Mouse (Mus musculus) lung, postnatal 0 days (tissue): Measurements from ENCODE around the gene Gm11172. TPM values are rescaled to one million over a fixed set of nuclear protein-coding genes. Genes with fewer than 3 reads are reported as not detected.

Source experiments
- ATAC-seq: fragments of 200-750 bp; cut with Nextera tagmentation; 2 replicates; pipeline ENCODE4 v1.8.0; 2017; ENCODE audit warnings: moderate library complexity
- DNase-seq: peaks from one replicate; pipeline ENCODE4 v3.0.0-alpha.2; 2016; ENCODE audit warnings: low spot score
- H3K27ac ChIP-seq: fragments of 300-500 bp; sonication (generic); 2 replicates; pipeline ENCODE4 v1.5.1; 2014; ENCODE audit warnings: antibody characterized with exemption, mild to moderate bottlenecking, low read length, mixed read lengths
- H3K27me3 ChIP-seq: fragments of 300-500 bp; sonication (generic); replicated peaks from 2 replicates; pipeline ENCODE4 v1.6.1; 2014; ENCODE audit warnings: low read length, mixed read lengths; ENCODE audit not compliant: insufficient read depth
- H3K36me3 ChIP-seq: fragments of 300-500 bp; sonication (generic); 2 replicates; pipeline ENCODE4 v1.6.1; 2014; ENCODE audit warnings: low read length, mixed read lengths; ENCODE audit not compliant: insufficient read depth
- H3K4me1 ChIP-seq: fragments of 300-500 bp; sonication (generic); 2 replicates; pipeline ENCODE4 v1.6.1; 2014; ENCODE audit warnings: antibody characterized with exemption, low read depth, low read length, mixed read lengths; ENCODE audit not compliant: insufficient read depth
- H3K4me2 ChIP-seq: fragments of 300-500 bp; sonication (generic); replicated peaks from 2 replicates; pipeline ENCODE4 v1.6.1; 2014; ENCODE audit warnings: low read depth, mild to moderate bottlenecking, low read length, moderate library complexity, mixed read lengths
- H3K4me3 ChIP-seq: fragments of 300-500 bp; sonication (generic); 2 replicates; pipeline ENCODE4 v1.5.1; 2014; ENCODE audit warnings: low read depth, low read length
- H3K9ac ChIP-seq: fragments of 300-500 bp; sonication (generic); replicated peaks from 2 replicates; pipeline ENCODE4 v1.6.1; 2014; ENCODE audit warnings: low read depth, mild to moderate bottlenecking
- H3K9me3 ChIP-seq: fragments of 300-500 bp; sonication (generic); 2 replicates; pipeline ENCODE4 v1.6.1; 2016; ENCODE audit warnings: low read length, mixed read lengths
- CTCF ChIP-seq: IDR thresholded peaks from 2 replicates; pipeline ENCODE4 v1.5.1; 2016; ENCODE audit warnings: antibody characterized with exemption, mild to moderate bottlenecking
- EP300 ChIP-seq: IDR thresholded peaks from 2 replicates; pipeline ENCODE4 v1.6.1; 2016; ENCODE audit warnings: antibody characterized with exemption, mild to moderate bottlenecking, control low read depth
- WGBS: fragments of 180-500 bp; shearing (Covaris S2); extraction: QIAGEN DNeasy Blood & Tissue Kit; methylation state at CpG from one replicate; pipeline ENCODE4 v1.1.7; 2014; 5-methylcytosine and 5-hydroxymethylcytosine counted together
- polyA plus RNA-seq: library from polyadenylated mRNA; unstranded; fragments of >200 nt; fragmentation: Nextera tagmentation; extraction: Ambion mirVana; gene quantifications from 2 replicates; pipeline ENCODE4 v1.2.1, GENCODE M21; 2015

Gm11172 gene
- polyA plus RNA-seq, 1 experiment from 2014 or later: not detected

DNA sequence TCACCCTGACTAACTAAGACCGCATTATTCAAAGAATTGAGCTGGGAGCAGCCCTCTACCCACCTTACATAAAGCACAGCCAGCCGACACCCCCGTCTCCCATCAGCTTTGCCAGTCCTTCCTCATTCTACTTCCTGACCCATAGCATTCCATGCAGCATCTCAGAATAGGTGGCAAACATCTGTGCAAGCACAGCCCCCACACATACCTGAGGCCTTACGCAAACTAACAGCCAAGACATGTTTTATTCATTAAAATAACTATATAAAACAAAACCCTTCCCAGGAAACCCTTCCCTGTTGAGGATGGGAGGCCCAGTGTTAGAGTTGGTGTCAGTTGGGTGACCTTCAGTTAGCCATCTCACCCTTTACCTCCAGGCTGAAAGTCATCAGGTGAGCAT, 13.1 kb downstream of the Gm11172 start:
- Histone ChIP-seq H3K36me3 (no peaks in the 10 kb centered on the region), H3K4me1 (no peaks in the 10 kb centered on the region), H3K9ac (no peak overlapping the region), H3K27me3 (0 out of 2 replicates have a peak, but pooled peaks cover 4% of the 10 kb centered on the region), H3K9me3 (no peaks in the 10 kb centered on the region), H3K4me2 (no peak overlapping the region), H3K27ac (no peak overlapping the region), H3K4me3 (no peak overlapping the region)
- 77% methylated on average over 4 of the region's 4 CpGs for WGBS
- ATAC-seq (no peak), DNase-seq (no peak)
- TF ChIP-seq EP300 (no peak), CTCF (no peak)

DNA sequence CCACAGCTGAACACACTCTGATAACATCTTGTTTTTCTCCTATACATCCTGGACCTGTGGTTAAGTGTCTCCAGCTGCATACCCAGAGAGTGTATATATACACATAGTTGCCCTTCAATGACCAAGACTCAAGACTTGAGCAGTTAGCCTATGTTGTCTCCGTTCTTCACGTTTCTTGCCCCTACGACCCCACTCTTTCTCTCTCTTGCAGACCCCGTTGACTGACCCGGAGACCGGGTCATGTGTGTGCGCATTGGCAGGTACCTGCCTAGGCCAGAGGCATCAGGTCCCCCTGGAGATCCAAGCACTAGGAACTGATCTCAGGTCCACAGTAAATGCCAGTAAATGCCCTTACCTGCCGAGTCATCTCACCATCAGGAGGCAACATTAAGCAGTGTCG, 14.6 kb downstream of the Gm11172 start:
- Histone ChIP-seq H3K27me3 (0 out of 2 replicates have a peak, but pooled peaks cover 4% of the 10 kb centered on the region), H3K36me3 (no peaks in the 10 kb centered on the region), H3K4me1 (no peaks in the 10 kb centered on the region), H3K9me3 (no peaks in the 10 kb centered on the region), H3K4me3 (no peak overlapping the region), H3K4me2 (no peak overlapping the region), H3K9ac (no peak overlapping the region), H3K27ac (no peak overlapping the region)
- 88% methylated on average over 9 of the region's 9 CpGs for WGBS
- DNase-seq: no peak
- no peak for ATAC-seq
- no peak for TF ChIP-seq EP300
- TF ChIP-seq CTCF: no peak

DNA sequence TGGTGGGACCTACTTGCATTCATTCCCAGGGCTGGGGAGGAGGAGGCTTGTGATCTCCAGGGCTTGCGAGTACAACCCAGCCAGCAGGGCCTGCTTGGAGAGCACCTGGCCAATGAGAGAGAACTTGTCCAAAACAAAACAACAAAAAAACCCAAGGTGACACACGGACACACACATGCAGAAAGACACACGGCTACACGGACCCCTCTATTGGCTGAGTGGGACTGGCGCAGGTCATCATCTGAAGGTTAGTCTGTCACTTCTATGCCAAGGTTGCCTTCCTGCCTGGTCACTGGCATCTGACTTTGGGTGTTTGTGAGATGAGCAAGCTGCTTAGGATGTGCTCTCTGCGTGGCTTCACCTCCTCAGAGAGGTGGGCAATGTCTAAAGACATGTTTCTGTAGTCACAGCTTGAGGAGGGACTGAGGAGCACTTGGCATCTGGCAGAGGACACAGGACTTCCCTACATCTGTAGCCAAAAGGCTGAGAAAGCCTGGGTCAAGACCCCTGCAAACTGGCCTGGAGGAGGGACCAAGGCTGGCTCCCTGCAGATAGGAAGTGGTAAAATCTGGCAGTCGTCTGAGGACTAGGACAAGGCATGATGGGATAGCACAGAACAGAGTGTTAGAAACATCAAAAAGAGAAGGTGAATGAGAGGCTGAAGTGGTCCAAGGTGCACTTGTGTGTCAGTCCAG, 15.2 kb downstream of the Gm11172 start:
- DNase-seq (no peak), ATAC-seq (no peak)
- 78% methylated on average over 7 of the region's 7 CpGs for WGBS
- TF ChIP-seq EP300: no peak
- no peak for TF ChIP-seq CTCF
- Histone ChIP-seq H3K9ac (no peak overlapping the region), H3K4me1 (no peaks in the 10 kb centered on the region), H3K36me3 (no peaks in the 10 kb centered on the region), H3K27ac (no peak overlapping the region), H3K9me3 (no peaks in the 10 kb centered on the region), H3K27me3 (0 out of 2 replicates have a peak, but pooled peaks cover 4% of the 10 kb centered on the region), H3K4me3 (no peak overlapping the region), H3K4me2 (no peak overlapping the region)

GRCm38 (mm10) chr16:10828461-10828805, 15.7 kb downstream of the Gm11172 start:
- WGBS: 58% methylated on average over 4 of the region's 4 CpGs
- DNase-seq: no peak
- H3K27ac ChIP-seq: no peak overlapping the region
- no peaks in the 10 kb centered on the region for H3K4me1 ChIP-seq
- H3K4me3 ChIP-seq: no peak overlapping the region
- no peak for TF ChIP-seq CTCF
- TF ChIP-seq EP300: no peak
- H3K27me3 ChIP-seq: 0 out of 2 replicates have a peak, but pooled peaks cover 4% of the 10 kb centered on the region
- H3K36me3 ChIP-seq: no peaks in the 10 kb centered on the region
- no peaks in the 10 kb centered on the region for H3K9me3 ChIP-seq
- no peak overlapping the region for H3K4me2 ChIP-seq
- H3K9ac ChIP-seq: no peak overlapping the region
- ATAC-seq: no peak

DNA sequence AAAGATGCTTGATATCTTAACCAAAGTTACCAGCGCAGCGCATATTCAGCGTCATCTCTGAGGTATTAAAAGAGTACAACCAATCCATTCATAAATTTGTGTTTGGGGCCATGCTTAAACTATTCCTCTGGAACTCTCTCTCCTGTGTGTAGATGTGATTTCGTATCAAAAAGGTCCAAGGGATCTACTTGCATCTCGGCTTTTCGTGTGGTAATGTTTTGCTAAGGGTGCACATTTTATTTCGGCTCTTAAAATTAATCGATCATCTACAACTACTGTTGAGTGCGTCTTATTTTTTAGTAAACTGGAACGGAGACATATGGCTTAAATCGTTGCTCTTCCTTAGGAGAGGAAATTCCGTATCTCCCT, 21.8 kb downstream of the Gm11172 start:
- H3K27me3 ChIP-seq: no peaks in the 10 kb centered on the region
- no peaks in the 10 kb centered on the region for H3K9me3 ChIP-seq
- peaks cover 10% of the 10 kb centered on the region; the same call in 1 of the 2 replicates for H3K4me1 ChIP-seq
- ATAC-seq (no peak), DNase-seq (no peak)
- TF ChIP-seq EP300 (no peak), CTCF (no peak)
- peak overlapping the region; percentile 95 for H3K4me2 ChIP-seq
- no peak overlapping the region for H3K27ac ChIP-seq
- H3K4me3 ChIP-seq: peak overlapping the region; percentile 65
- 5% methylated on average over 12 of the region's 12 CpGs for WGBS
- no peaks in the 10 kb centered on the region for H3K36me3 ChIP-seq
- no peak overlapping the region for H3K9ac ChIP-seq

- peak; percentile 94 for DNase-seq
- TF ChIP-seq CTCF (no peak), EP300 (no peak)
- WGBS: under 1% methylated on average over 46 of the region's 69 CpGs
Observed at GRCm38 (mm10) chr16:10834911-10835587, 22.3 kb downstream of the Gm11172 start, which contains the start of gene Rmi2. Gene Rmi2, plus strand, starts transcription at chr16:10835059.

More at GRCm38 (mm10) chr16:10834911-10835587, 22.3 kb downstream of the Gm11172 start, which contains the start of gene Rmi2:
- peak within 1 kb of the TSS; percentile 65 for H3K4me3 ChIP-seq
- no peak within 1 kb of the TSS for H3K9ac ChIP-seq
- H3K9me3 ChIP-seq: no peaks in the 10 kb centered on the region
- no peaks in the 10 kb centered on the region for H3K36me3 ChIP-seq
- H3K27me3 ChIP-seq: no peaks in the 10 kb centered on the region
- H3K4me2 ChIP-seq: peak within 1 kb of the TSS; percentile 95
- no peak within 1 kb of the TSS; the same call in 1 of the 2 replicates for H3K27ac ChIP-seq
- H3K4me1 ChIP-seq: peaks cover 10% of the 10 kb centered on the region; the same call in 1 of the 2 replicates
- peak; percentile 92 for ATAC-seq
